35 mouse cellular contexts compared by ENCODE assay signal in the genomic region with DNA sequence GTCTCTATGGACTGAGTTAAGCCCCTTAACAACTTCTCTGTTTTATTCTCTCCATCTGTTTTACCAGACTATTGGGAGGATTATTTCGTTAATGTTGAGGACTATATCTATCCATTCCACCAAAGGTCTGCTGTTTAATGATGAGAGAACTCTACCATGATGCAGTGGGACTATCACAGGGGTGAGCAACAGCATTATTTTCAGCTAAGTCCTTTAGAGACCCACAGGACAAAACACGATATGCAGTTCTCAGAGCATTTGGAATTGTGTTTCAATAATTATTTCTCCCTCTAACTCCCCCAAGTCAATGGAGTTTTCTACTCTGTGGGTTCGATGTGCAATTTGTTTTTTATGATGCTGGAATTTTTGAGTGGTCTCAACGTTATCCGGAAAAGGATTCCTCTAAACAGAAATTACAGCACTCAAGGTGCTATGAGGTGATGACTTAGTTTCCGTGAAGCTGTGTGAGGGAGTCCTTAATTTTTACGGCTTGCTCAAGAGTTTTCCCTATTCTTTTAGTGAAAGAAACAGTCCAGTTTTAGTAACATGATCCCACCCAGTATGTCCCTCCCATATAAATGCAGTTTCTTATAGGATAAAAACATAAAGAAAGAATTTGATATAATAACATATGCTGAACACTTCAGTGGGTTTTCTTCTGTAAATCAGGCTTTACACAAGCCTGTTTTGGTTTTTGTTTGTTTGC.
"Had no signal": no experiment of that assay in that cellular context is flagged by ENCODE, and none has a peak within 500 bp of the region (broad histone marks: within the 10 kb centered on the region; RNA-seq: fewer than 3 reads in every experiment).

No protein-coding gene starts in this region.

- H3K9ac ChIP-seq: heart, embryonic 12.5 days; heart, embryonic 13.5 days; heart, embryonic 15.5 days; hindbrain, embryonic 12.5 days; hindbrain, embryonic 13.5 days; hindbrain, embryonic 14.5 days; hindbrain, embryonic 15.5 days; intestine, embryonic 15.5 days; kidney, embryonic 15.5 days had no signal

- H3K27me3 ChIP-seq: heart, embryonic 12.5 days; heart, embryonic 13.5 days; heart, embryonic 15.5 days; hindbrain, embryonic 12.5 days; hindbrain, embryonic 13.5 days; hindbrain, embryonic 15.5 days; intestine, embryonic 15.5 days; kidney, embryonic 15.5 days had no signal

- H3K4me1 ChIP-seq: heart, embryonic 10.5 days; heart, embryonic 12.5 days; heart, embryonic 13.5 days; heart, embryonic 15.5 days; hindbrain, embryonic 13.5 days; hindbrain, embryonic 15.5 days; intestine, embryonic 15.5 days had no signal

- H3K9me3 ChIP-seq: heart, embryonic 10.5 days; heart, embryonic 12.5 days; heart, embryonic 13.5 days; heart, embryonic 15.5 days; hindbrain, embryonic 10.5 days; hindbrain, embryonic 12.5 days; hindbrain, embryonic 13.5 days; hindbrain, embryonic 15.5 days; intestine, embryonic 15.5 days; kidney, embryonic 15.5 days had no signal

- H3K4me3 ChIP-seq: heart, adult 2 months; heart, embryonic 10.5 days; heart, embryonic 12.5 days; heart, embryonic 13.5 days; heart, embryonic 15.5 days; hindbrain, embryonic 10.5 days; hindbrain, embryonic 12.5 days; hindbrain, embryonic 13.5 days; hindbrain, embryonic 15.5 days; intestine, embryonic 15.5 days; kidney, embryonic 15.5 days; layer of hippocampus, adult 2 months had no signal

- H3K36me3 ChIP-seq: heart, embryonic 10.5 days; heart, embryonic 12.5 days; heart, embryonic 13.5 days; heart, embryonic 15.5 days; hindbrain, embryonic 10.5 days; hindbrain, embryonic 12.5 days; hindbrain, embryonic 13.5 days; hindbrain, embryonic 15.5 days; intestine, embryonic 15.5 days; kidney, embryonic 15.5 days had no signal

- H3K27ac ChIP-seq: heart, adult 2 months; heart, embryonic 10.5 days; heart, embryonic 13.5 days; heart, embryonic 15.5 days; hindbrain, embryonic 10.5 days; hindbrain, embryonic 12.5 days; hindbrain, embryonic 13.5 days; hindbrain, embryonic 14.5 days; hindbrain, embryonic 15.5 days; hindbrain, postnatal 0 days; intestine, embryonic 15.5 days; kidney, embryonic 15.5 days; kidney, postnatal 0 days; layer of hippocampus, adult 2 months had no signal

- DNase-seq: heart, adult 2 months; heart, postnatal 10 days; heart, postnatal 14 days; heart, postnatal 36 days; heart, postnatal 4 days; kidney, adult 11 months; kidney, adult 18-20 months; kidney, adult 2 months; kidney, adult 8-10 months; kidney, adult 9 months; kidney, postnatal 10 days; kidney, postnatal 14 days; kidney, postnatal 25 days; kidney, postnatal 36 days; kidney, postnatal 4 days; layer of hippocampus, adult 9-11 months had no signal

- ATAC-seq: hindbrain, embryonic 16.5 days; hindbrain, postnatal 0 days; inflammation-experienced regulatory T-cells, adult 6 months; intestine, embryonic 15.5 days; intestine, embryonic 16.5 days; intestine, postnatal 0 days had no signal

- H3K4me2 ChIP-seq: heart, embryonic 11.5 days; heart, embryonic 12.5 days; heart, embryonic 13.5 days; heart, embryonic 15.5 days; hindbrain, embryonic 12.5 days; hindbrain, embryonic 13.5 days; hindbrain, embryonic 14.5 days; hindbrain, embryonic 15.5 days; intestine, embryonic 15.5 days; kidney, embryonic 15.5 days had no signal
